10 mouse cellular contexts compared by ENCODE assay signal in genomic region chr2:140427283-140427682, GRCm38 (mm10). TPM values are rescaled to one million over a fixed set of nuclear protein-coding genes. Genes with fewer than 3 reads are reported as not detected.
DNase-seq lines count a peak whose midpoint lies in the region; ATAC-seq and TF ChIP-seq lines count a peak whose summit lies in the region.
"Had no signal": no experiment of that assay in that cellular context is flagged by ENCODE, and none has a peak within 500 bp of the region (broad histone marks: within the 10 kb centered on the region; RNA-seq: fewer than 3 reads in every experiment).

No protein-coding gene starts in this region.

- no peak for TF ChIP-seq POLR2A in heart, adult 2 months (IDR thresholded peaks at IDR 0.05; ENCODE audit: insufficient read depth, low read depth, low read length)
- no peak for TF ChIP-seq POLR2A in CH12.LX (IDR thresholded peaks at IDR 0.05; ENCODE audit: low read depth, low read length)

- peak; percentile 82 for TF ChIP-seq RAD21 in CH12.LX (IDR thresholded peaks at IDR 0.05; ENCODE audit: low read depth, low read length)

- in situ Hi-C loops in CH12.LX (cut with MboI; ENCODE audit: low pct_ligation_motif_present, low pct_unique_long_range_greater_than_20kb, low sequenced_read_pairs) = no loop called here

- TF ChIP-seq CTCF in heart, adult 2 months (IDR thresholded peaks at IDR 0.05) = peak; percentile 78
- TF ChIP-seq CTCF in CH12.LX (conservative IDR thresholded peaks at IDR 0.05 in 1 of 2, IDR thresholded peaks at IDR 0.05 in 1 of 2; ENCODE audit: low read depth in 2 of 2, low read length in 2 of 2) = peak; percentile 21 to 78; a peak in 3 of 4 replicates

- H3K27me3 ChIP-seq in heart, adult 2 months (ENCODE audit: control insufficient read depth, insufficient read depth, low read length) = no peaks in the 10 kb centered on the region
- no peaks in the 10 kb centered on the region for H3K27me3 ChIP-seq in heart, embryonic 11.5 days (ENCODE audit: control insufficient read depth, insufficient read depth, low read length)
- H3K27me3 ChIP-seq in CH12.LX (replicated peaks) = no peaks in the 10 kb centered on the region
- no peaks in the 10 kb centered on the region for H3K27me3 ChIP-seq in hindbrain, embryonic 13.5 days

- no peak overlapping the region for H3K4me3 ChIP-seq in heart, adult 2 months
- no peak overlapping the region for H3K4me3 ChIP-seq in heart, embryonic 11.5 days (ENCODE audit: low read depth, low read length)
- H3K4me3 ChIP-seq in CH12.LX (replicated peaks in 1 of 3; ENCODE audit: low read depth in 2 of 3, low read length in 2 of 3, poor library complexity in 1 of 3) = no peak overlapping the region
- H3K4me3 ChIP-seq in hindbrain, embryonic 13.5 days = no peak overlapping the region

- no peak for ATAC-seq in heart, embryonic 11.5 days (replicated peaks; ENCODE audit: insufficient number of reproducible peaks, low FRiP score, low TSS enrichment)
- ATAC-seq in hindbrain, embryonic 13.5 days (ENCODE audit: low FRiP score) = 0 out of 2 replicates have a peak, but pooled peaks have one; percentile 13

- H3K27ac ChIP-seq in heart, adult 2 months = no peak overlapping the region
- no peak overlapping the region for H3K27ac ChIP-seq in heart, embryonic 11.5 days (ENCODE audit: low read depth, low read length)
- H3K27ac ChIP-seq in CH12.LX (ENCODE audit: insufficient read depth, low read depth) = no peak overlapping the region
- no peak overlapping the region for H3K27ac ChIP-seq in hindbrain, embryonic 13.5 days

- no peaks in the 10 kb centered on the region for H3K9me3 ChIP-seq in heart, embryonic 11.5 days (replicated peaks; ENCODE audit: control insufficient read depth, low read length)
- no peaks in the 10 kb centered on the region for H3K9me3 ChIP-seq in CH12.LX (replicated peaks; ENCODE audit: low read length)
- no peaks in the 10 kb centered on the region for H3K9me3 ChIP-seq in hindbrain, embryonic 13.5 days

- H3K4me2 ChIP-seq in heart, embryonic 11.5 days = no peak overlapping the region
- H3K4me2 ChIP-seq in CH12.LX (ENCODE audit: insufficient read depth, low read depth, poor library complexity, severe bottlenecking) = no peak overlapping the region
- no peak overlapping the region for H3K4me2 ChIP-seq in hindbrain, embryonic 13.5 days

- WGBS in heart, adult 2 months = 9% methylated on average over 4 of the region's 4 CpGs
- WGBS in heart, embryonic 11.5 days (ENCODE audit: insufficient replicate concordance) = 17% methylated on average over 4 of the region's 4 CpGs
- 19% methylated on average over 4 of the region's 4 CpGs for WGBS in hindbrain, embryonic 13.5 days

- no peak overlapping the region for H3K9ac ChIP-seq in heart, adult 2 months (ENCODE audit: low read depth, low read length)
- no peak overlapping the region for H3K9ac ChIP-seq in heart, embryonic 11.5 days (ENCODE audit: low read depth, low read length)
- H3K9ac ChIP-seq in CH12.LX (ENCODE audit: insufficient read depth, low read depth) = no peak overlapping the region
- no peak overlapping the region for H3K9ac ChIP-seq in hindbrain, embryonic 13.5 days

- no peaks in the 10 kb centered on the region for H3K4me1 ChIP-seq in heart, adult 2 months (ENCODE audit: control insufficient read depth, insufficient read depth, low read length)
- H3K4me1 ChIP-seq in heart, embryonic 11.5 days (ENCODE audit: control insufficient read depth, insufficient read depth, low read length) = no peaks in the 10 kb centered on the region
- no peaks in the 10 kb centered on the region for H3K4me1 ChIP-seq in CH12.LX (ENCODE audit: control insufficient read depth in 1 of 2, insufficient read depth in 2 of 2)
- H3K4me1 ChIP-seq in hindbrain, embryonic 13.5 days (replicated peaks) = no peaks in the 10 kb centered on the region

- no peaks in the 10 kb centered on the region for H3K36me3 ChIP-seq in heart, adult 2 months (ENCODE audit: control insufficient read depth, insufficient read depth, low read length)
- H3K36me3 ChIP-seq in heart, embryonic 11.5 days (ENCODE audit: control insufficient read depth, insufficient read depth, low read length) = no peaks in the 10 kb centered on the region
- no peaks in the 10 kb centered on the region for H3K36me3 ChIP-seq in CH12.LX (replicated peaks in 1 of 2; ENCODE audit: control insufficient read depth in 1 of 2, insufficient read depth in 1 of 2, low read length in 1 of 2)
- no peaks in the 10 kb centered on the region for H3K36me3 ChIP-seq in hindbrain, embryonic 13.5 days

- intact Hi-C loops in heart, adult 2 months (cut with DNase I) = loop anchor here (5.0 kb wide), 2 partner anchors 225 to 835 kb away; no protein-coding TSS in a partner anchor

- TF ChIP-seq EP300 in heart, adult 2 months (IDR thresholded peaks at IDR 0.05; ENCODE audit: insufficient read depth, low read depth, low read length) = no peak
- TF ChIP-seq EP300 in CH12.LX (IDR thresholded peaks at IDR 0.05; ENCODE audit: low read length) = no peak

- H3K79me2 ChIP-seq in heart, adult 2 months (replicated peaks; ENCODE audit: control insufficient read depth, insufficient read depth, low read length) = no peaks in the 10 kb centered on the region
- H3K79me2 ChIP-seq in CH12.LX (replicated peaks; ENCODE audit: control insufficient read depth, extremely low read depth, insufficient read depth, poor library complexity, severe bottlenecking) = no peaks in the 10 kb centered on the region

- dilution Hi-C loops in CH12.LX (cut with MboI; ENCODE audit: extremely low pct_ligation_motif_present, extremely low pct_unique_long_range_greater_than_20kb, low sequenced_read_pairs) = no loop called here

- no peak for DNase-seq in heart, adult 2 months
- DNase-seq in CH12.LX (ENCODE audit: extremely low read depth) = peak; percentile 70
- peak; percentile 48 for DNase-seq in c-Kit-positive CD71-positive TER-119-negative erythroid progenitor cells, embryonic 14.5 days (ENCODE audit: low read depth)
- peak; percentile 9 for DNase-seq in lung, postnatal 14 days
- DNase-seq in spleen, postnatal 36 days (ENCODE audit: low spot score in 2 of 2) = no peak
- DNase-seq in adrenal gland, postnatal 25 days = no peak

TF ChIP-seq in CH12.LX, 34 proteins besides CTCF, POLR2A, EP300 and RAD21:
- TF ChIP-seq SMC3 (IDR thresholded peaks at IDR 0.05; ENCODE audit: low read depth, low read length) (peak; percentile 57), ZMIZ1 (IDR thresholded peaks at IDR 0.05; ENCODE audit: low read depth, low read length) (no peak)
TF ChIP-seq in CH12.LX: peak in this region for 1.

RNA-seq across cellular contexts. Expression of gene Macrod2, which starts 32.2 kb away (rescaled TPM):
- 1 to 10 TPM; 8.5 to 9.7 TPM for total RNA-seq in heart, adult 2 months (2021)
- 1.7 and 2.3 TPM in 2 replicates for polyA plus RNA-seq in heart, adult 2 months (2012; rRNA removed)
- 20.5 and 27.7 TPM in 2 replicates for polyA plus RNA-seq in heart, embryonic 11.5 days (2014; fragmentation: Nextera tagmentation; extraction: Ambion mirVana)
- total RNA-seq in CH12.LX (2012; rRNA removed) (not detected in 2 replicates), CH12.LX (2014; rRNA removed) (not detected in 2 replicates)
- polyA plus RNA-seq in CH12.LX (2012; ENCODE audit: insufficient read length, low read depth) = not detected in 2 replicates
- 74.7 and 81.8 TPM in 2 replicates for polyA plus RNA-seq in hindbrain, embryonic 13.5 days (2015; fragmentation: Nextera tagmentation; extraction: Ambion mirVana)
- total RNA-seq in adrenal gland, postnatal 25 days (2021) = 7.5 and 8.2 TPM in 2 replicates

RNA-seq across cellular contexts. Expression of gene Sel1l2, which starts 37.8 kb away (rescaled TPM):
- not detected for total RNA-seq in heart, adult 2 months (2021)
- not detected in 2 replicates for polyA plus RNA-seq in heart, adult 2 months (2012; rRNA removed)
- not detected in 2 replicates for polyA plus RNA-seq in heart, embryonic 11.5 days (2014; fragmentation: Nextera tagmentation; extraction: Ambion mirVana)
- total RNA-seq in CH12.LX (2012; rRNA removed) (not detected in 2 replicates), CH12.LX (2014; rRNA removed) (not detected in 2 replicates)
- polyA plus RNA-seq in CH12.LX (2012; ENCODE audit: insufficient read length, low read depth) = not detected in 2 replicates
- polyA plus RNA-seq in hindbrain, embryonic 13.5 days (2015; fragmentation: Nextera tagmentation; extraction: Ambion mirVana) = not detected in 2 replicates
- total RNA-seq in adrenal gland, postnatal 25 days (2021) = not detected in 2 replicates
- total RNA-seq: left cerebral cortex, adult 18-20 months had no signal
- polyA plus RNA-seq: spleen, adult 2 months had no signal

Comparison
In these comparisons a context has a peak if more than half of its experiments do, and no peak if none do; other contexts are left out.
1. DNase-seq: peak in CH12.LX (single experiment), c-Kit-positive CD71-positive TER-119-negative erythroid progenitor cells, embryonic 14.5 days (single experiment) and lung, postnatal 14 days (single experiment); none in heart, adult 2 months (0 of 2), spleen, postnatal 36 days (0 of 2) and adrenal gland, postnatal 25 days (single experiment).